In genomic region chr10:44039185-44039584, GRCm38 (mm10) we compare ENCODE assay signal across 13 mouse cellular contexts.
"Had no signal": no experiment of that assay in that cellular context is flagged by ENCODE, and none has a peak within 500 bp of the region (broad histone marks: within the 10 kb centered on the region; RNA-seq: fewer than 3 reads in every experiment).

No protein-coding gene starts in this region.

- H3K4me2 ChIP-seq: limb, embryonic 12.5 days; limb, embryonic 15.5 days; liver, embryonic 11.5 days; lung, embryonic 14.5 days; midbrain, embryonic 12.5 days; midbrain, embryonic 15.5 days; neural tube, embryonic 13.5 days had no signal

- H3K27me3 ChIP-seq: limb, embryonic 12.5 days; limb, embryonic 15.5 days; midbrain, embryonic 12.5 days; midbrain, embryonic 15.5 days; neural tube, embryonic 13.5 days had no signal

- DNase-seq: kidney, postnatal 36 days; left cerebral cortex, postnatal 4 days; liver, postnatal 0 days; lung, embryonic 14.5 days; thymus, adult 2 months; thymus, postnatal 14 days; thymus, postnatal 4 days had no signal

- H3K36me3 ChIP-seq: limb, embryonic 12.5 days; limb, embryonic 15.5 days; midbrain, embryonic 12.5 days; midbrain, embryonic 15.5 days; neural tube, embryonic 13.5 days had no signal

- H3K4me3 ChIP-seq: limb, embryonic 12.5 days; limb, embryonic 15.5 days; midbrain, embryonic 12.5 days; midbrain, embryonic 15.5 days; neural tube, embryonic 13.5 days had no signal
